Mouse (Mus musculus) liver, postnatal 0 days (tissue): ENCODE results near the gene Cyp2d22. TPM values are rescaled to one million over a fixed set of nuclear protein-coding genes. Genes with fewer than 3 reads are reported as not detected.
A peak's percentile ranks its signal among the peaks of the same experiment; 100 is the strongest.

Source experiments
- ATAC-seq: fragments of 200-750 bp; cut with Nextera tagmentation; 2 replicates; pipeline ENCODE4 v1.8.0; 2017; ENCODE audit warnings: mild to moderate bottlenecking, moderate library complexity
- DNase-seq: peaks from one replicate; pipeline ENCODE4 v3.0.0-alpha.2; 2016
- H3K27ac ChIP-seq: fragments of 300-500 bp; sonication (generic); 2 replicates; pipeline ENCODE4 v1.5.1; 2014; ENCODE audit warnings: antibody characterized with exemption, moderate library complexity, mild to moderate bottlenecking, low read depth
- H3K27me3 ChIP-seq: fragments of 300-500 bp; sonication (generic); 2 replicates; pipeline ENCODE4 v1.6.1; 2014; ENCODE audit warnings: low read length, control low read depth, mixed read lengths; ENCODE audit not compliant: insufficient read depth
- H3K36me3 ChIP-seq: fragments of 300-500 bp; sonication (generic); replicated peaks from 2 replicates; pipeline ENCODE4 v1.6.1; 2014; ENCODE audit warnings: mild to moderate bottlenecking, control low read depth, low read length, moderate library complexity, mixed read lengths; ENCODE audit not compliant: insufficient read depth
- H3K4me1 ChIP-seq: fragments of 300-500 bp; sonication (generic); 2 replicates; pipeline ENCODE4 v1.6.1; 2014; ENCODE audit warnings: antibody characterized with exemption, mild to moderate bottlenecking, control low read depth; ENCODE audit not compliant: insufficient read depth
- H3K4me2 ChIP-seq: fragments of 300-500 bp; sonication (generic); 2 replicates; pipeline ENCODE4 v1.6.1; 2014; ENCODE audit warnings: low read depth, mild to moderate bottlenecking, low read length, moderate library complexity, mixed read lengths
- H3K4me3 ChIP-seq: fragments of 300-500 bp; sonication (generic); 2 replicates; pipeline ENCODE4 v1.5.1; 2014; ENCODE audit warnings: low read depth, low read length
- H3K9ac ChIP-seq: fragments of 300-500 bp; sonication (generic); replicated peaks from 2 replicates; pipeline ENCODE4 v1.6.1; 2014; ENCODE audit warnings: mild to moderate bottlenecking, moderate library complexity
- H3K9me3 ChIP-seq: fragments of 300-500 bp; sonication (generic); 2 replicates; pipeline ENCODE4 v1.6.1; 2016; ENCODE audit warnings: mild to moderate bottlenecking, control low read depth, low read length, mixed read lengths
- CTCF ChIP-seq: sonication (generic); IDR thresholded peaks from 2 replicates; pipeline ENCODE4 v1.5.1; 2016; ENCODE audit warnings: antibody characterized with exemption, low read depth
- EP300 ChIP-seq: IDR thresholded peaks from 2 replicates; pipeline ENCODE4 v1.6.1; 2016; ENCODE audit warnings: antibody characterized with exemption, low read depth, mild to moderate bottlenecking
- WGBS: fragments of 180-500 bp; shearing (Covaris S2); extraction: QIAGEN DNeasy Blood & Tissue Kit; methylation state at CpG from one replicate; pipeline ENCODE4 v1.1.7; 2014; ENCODE audit not compliant: insufficient replicate concordance; 5-methylcytosine and 5-hydroxymethylcytosine counted together
- polyA plus RNA-seq: library from polyadenylated mRNA; unstranded; fragments of >200 nt; fragmentation: Nextera tagmentation; extraction: Ambion mirVana; gene quantifications from 2 replicates; pipeline ENCODE4 v1.2.1, GENCODE M21; 2015

Gene Cyp2d22
- polyA plus RNA-seq, 1 experiment from 2014 or later, result 44.9 TPM

DNA sequence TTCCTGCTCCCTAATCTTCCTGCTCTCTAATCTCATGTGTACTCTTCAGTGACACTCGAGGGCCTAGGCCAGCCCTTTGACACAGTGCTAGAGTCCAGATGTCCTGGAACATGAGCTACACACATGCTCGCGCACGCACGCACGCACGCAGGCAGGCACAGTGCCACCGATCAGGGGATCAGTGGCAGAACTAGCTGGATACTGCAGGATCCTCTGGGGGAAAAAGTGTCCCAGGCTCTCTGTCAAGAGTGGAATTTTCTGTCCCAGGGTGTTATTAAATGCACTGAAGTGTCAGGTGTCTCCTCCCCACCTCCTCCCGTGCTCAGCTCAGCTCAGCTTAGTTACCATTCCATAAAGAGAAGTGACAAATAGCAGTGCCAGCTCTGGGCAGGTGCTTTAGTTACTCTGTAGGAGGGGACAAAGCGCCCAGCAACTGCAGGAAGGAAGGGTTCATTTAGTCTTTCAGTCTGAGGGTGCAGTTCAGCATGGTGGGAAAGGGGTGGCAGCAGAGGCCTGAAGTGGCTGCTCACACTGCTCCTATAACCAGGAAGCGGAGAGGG lies 18.5 kb downstream of the Cyp2d22 start:
- H3K4me3 ChIP-seq, result no peak overlapping the region
- ATAC-seq, result peak; percentile 96
- TF ChIP-seq CTCF, result peak; percentile 61
- peak; percentile 72 for TF ChIP-seq EP300
- H3K36me3 ChIP-seq, result no peaks in the 10 kb centered on the region
- H3K4me1 ChIP-seq, result peaks cover 32% of the 10 kb centered on the region
- H3K27ac ChIP-seq, result peak overlapping the region; percentile 95
- WGBS, result 57% methylated on average over 11 of the region's 11 CpGs
- peak; percentile 81 for DNase-seq
- H3K4me2 ChIP-seq, result no peak overlapping the region
- peak overlapping the region; percentile 53 for H3K9ac ChIP-seq
- no peaks in the 10 kb centered on the region for H3K27me3 ChIP-seq
- H3K9me3 ChIP-seq, result no peaks in the 10 kb centered on the region

- Histone ChIP-seq H3K4me2 (peak overlapping the region; percentile 1; the same call in 1 of the 2 replicates), H3K9ac (peak overlapping the region; percentile 26), H3K27me3 (no peaks in the 10 kb centered on the region), H3K4me1 (peaks cover 40% of the 10 kb centered on the region), H3K9me3 (no peaks in the 10 kb centered on the region), H3K36me3 (no peaks in the 10 kb centered on the region), H3K27ac (peak overlapping the region; percentile 95), H3K4me3 (no peak overlapping the region)
- TF ChIP-seq CTCF (no peak), EP300 (peak; percentile 63; the same call in 1 of the 2 replicates)
- no peak for DNase-seq
- 57% methylated on average over 22 of the region's 22 CpGs for WGBS
- ATAC-seq, result no peak
Measured at GRCm38 (mm10) chr15:82358431-82359260, 21.4 kb downstream of the Cyp2d22 start.

GRCm38 (mm10) chr15:82354126-82354945 lies 25.7 kb downstream of the Cyp2d22 start, which contains the start of gene Ndufa6:
Gene Ndufa6 (minus strand): TSS chr15:82354322.
- ATAC-seq (peak; percentile 96), DNase-seq (peak; percentile 98)
- 2% methylated on average over 56 of the region's 57 CpGs for WGBS
- H3K27me3 ChIP-seq, result no peaks in the 10 kb centered on the region
- peaks cover 18% of the 10 kb centered on the region for H3K36me3 ChIP-seq
- peak within 1 kb of the TSS; percentile 95 for H3K9ac ChIP-seq
- peak within 1 kb of the TSS; percentile 91 for H3K27ac ChIP-seq
- no peaks in the 10 kb centered on the region for H3K9me3 ChIP-seq
- H3K4me3 ChIP-seq, result peak within 1 kb of the TSS; percentile 74
- peak within 1 kb of the TSS; percentile 87 for H3K4me2 ChIP-seq
- TF ChIP-seq CTCF, result peak; percentile 100
- peak; percentile 15; the same call in 1 of the 2 replicates for TF ChIP-seq EP300
- peaks cover 45% of the 10 kb centered on the region for H3K4me1 ChIP-seq

- Histone ChIP-seq H3K9ac (peak overlapping the region; percentile 95), H3K36me3 (peaks cover 24% of the 10 kb centered on the region), H3K9me3 (no peaks in the 10 kb centered on the region), H3K27me3 (no peaks in the 10 kb centered on the region), H3K4me3 (peak overlapping the region; percentile 74), H3K27ac (peak overlapping the region; percentile 88), H3K4me1 (peaks cover 45% of the 10 kb centered on the region), H3K4me2 (peak overlapping the region; percentile 87)
- DNase-seq (no peak), ATAC-seq (peak; percentile 28; the same call in 1 of the 2 replicates)
- WGBS, result under 1% methylated on average over 23 of the region's 23 CpGs
- TF ChIP-seq EP300 (peak; percentile 34; the same call in 1 of the 2 replicates), CTCF (no peak)
Measured at GRCm38 (mm10) chr15:82353745-82354113, 26.3 kb downstream of the Cyp2d22 start.

- Histone ChIP-seq H3K9me3 (no peaks in the 10 kb centered on the region), H3K36me3 (peaks cover 30% of the 10 kb centered on the region), H3K27ac (peak overlapping the region; percentile 88), H3K4me2 (peak overlapping the region; percentile 87), H3K9ac (peak overlapping the region; percentile 95), H3K4me3 (peak overlapping the region; percentile 74), H3K4me1 (peaks cover 48% of the 10 kb centered on the region), H3K27me3 (no peaks in the 10 kb centered on the region)
- 16% methylated on average over 14 of the region's 14 CpGs for WGBS
- peak; percentile 44 for DNase-seq
- ATAC-seq, result no peak
- TF ChIP-seq CTCF, result no peak
- TF ChIP-seq EP300, result no peak
Measured at GRCm38 (mm10) chr15:82353078-82353744, 26.8 kb downstream of the Cyp2d22 start.
